Mouse (Mus musculus) heart, postnatal 0 days (tissue): ENCODE results near the gene Hist3h2a.

ENCODE experiments used
- CTCF ChIP-seq: IDR thresholded peaks from 2 replicates; pipeline ENCODE4 v1.5.1; 2016; ENCODE audit warnings: antibody characterized with exemption, control low read depth, low read depth
- EP300 ChIP-seq: IDR thresholded peaks from 2 replicates; pipeline ENCODE4 v1.6.1; 2016; ENCODE audit warnings: antibody characterized with exemption, low read depth

- TF ChIP-seq CTCF (no peak), EP300 (no peak)
Observed at GRCm38 (mm10) chr11:58955868-58956257, 1.4 kb downstream of the Hist3h2a start.
